Mouse (Mus musculus) embryonic stem cell, embryonic (primary cell): ENCODE measurements at regions not wholly inside any gene's neighbourhood (a gene's known extent, or its start where the extent isn't known, plus 50 kb on each side); places are given as distances from the start of the nearest gene placed in this dataset.

Experiments used
- CTCF ChIA-PET, 4 experiments: fragments of 300-600 bp in 2 of 4; fragments of 350-600 bp in 2 of 4; sonication (Branson Sonifier 250); formaldehyde crosslinking; loops; one replicate each; lab custom pipeline; 2022; ENCODE audit warnings: inconsistent platforms in 2 of 4; lab: Charles Lee
- POLR2A ChIA-PET, 4 experiments: fragments of 300-600 bp in 2 of 4; fragments of 350-600 bp in 2 of 4; sonication (Branson Sonifier 250); formaldehyde crosslinking; loops; one replicate each; lab custom pipeline; 2022; ENCODE audit warnings: antibody characterized with exemption in 4 of 4, inconsistent platforms in 1 of 4; lab: Charles Lee

- POLR2A ChIA-PET = interaction anchor here in 1 of 4 experiments (0.6 to 0.7 kb wide), 2 partner anchors 399 to 500 kb away, joined by 3 to 4 read pairs; no protein-coding TSS in a partner anchor
- CTCF ChIA-PET = no interaction called here
Measured at GRCm38 (mm10) chr3:4744003-4744402, 1006.6 kb upstream of the Gm8797 start.

GRCm38 (mm10) chr3:4744611-4745010 lies 1006.0 kb upstream of the Gm8797 start:
- ChIA-PET CTCF (no interaction called here), POLR2A (interaction anchor here in 2 of 4 experiments (0.6 to 0.7 kb wide), 3 partner anchors 136 to 501 kb away, joined by 3 to 4 read pairs (median 3); no protein-coding TSS in a partner anchor)

GRCm38 (mm10) chr3:4756099-4756498 lies 994.5 kb upstream of the Gm8797 start:
- ChIA-PET POLR2A (no interaction called here), CTCF (no interaction called here)

GRCm38 (mm10) chr3:4757113-4757512 lies 993.5 kb upstream of the Gm8797 start:
- ChIA-PET CTCF (no interaction called here), POLR2A (no interaction called here)

DNA sequence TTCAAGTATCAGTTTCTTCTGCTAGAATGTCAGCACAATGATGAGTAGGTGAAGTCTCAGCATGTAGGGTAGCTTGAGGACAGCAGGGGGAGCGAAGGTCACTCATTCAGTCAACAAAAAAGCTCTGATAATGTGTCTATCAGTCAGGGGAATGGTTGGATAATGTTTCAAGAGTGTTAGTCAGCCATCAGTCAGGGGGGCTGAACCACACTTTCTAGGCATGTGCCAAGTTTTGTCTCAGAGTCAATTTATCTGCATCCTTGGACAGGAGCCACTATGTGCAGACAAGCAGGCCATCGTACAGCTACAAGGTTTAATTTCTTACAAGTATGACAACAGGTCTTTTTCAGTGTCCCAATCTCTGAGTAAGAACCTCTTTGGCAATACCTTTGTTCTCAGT lies 987.5 kb upstream of the Gm8797 start:
- ChIA-PET POLR2A (no interaction called here), CTCF (no interaction called here)

- ChIA-PET CTCF (no interaction called here), POLR2A (no interaction called here)
Measured at GRCm38 (mm10) chr3:4776632-4777031, 974.0 kb upstream of the Gm8797 start.

DNA sequence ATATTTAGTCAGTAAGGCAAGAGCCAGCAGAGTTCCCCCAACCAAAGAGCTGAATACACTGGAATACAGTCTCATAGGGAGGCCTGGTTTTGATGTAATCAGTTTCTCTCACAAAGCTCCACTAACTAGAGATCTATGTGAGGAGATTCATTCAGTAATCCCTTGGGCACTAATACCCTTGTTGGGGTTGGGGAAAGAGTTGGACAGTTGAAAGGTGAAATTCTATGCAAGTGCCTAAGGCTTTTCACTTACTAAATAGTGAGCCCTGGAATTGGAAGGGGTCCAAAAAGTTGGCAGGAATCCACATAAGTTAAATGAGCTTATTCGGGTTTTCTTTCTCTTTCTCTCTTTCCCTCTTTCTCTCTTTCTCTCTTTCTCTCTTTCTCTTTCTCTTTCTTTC lies 965.4 kb upstream of the Gm8797 start:
- CTCF ChIA-PET = no interaction called here
- POLR2A ChIA-PET = no interaction called here

- CTCF ChIA-PET = no interaction called here
- POLR2A ChIA-PET = no interaction called here
Measured at GRCm38 (mm10) chr3:4793141-4793540, 957.5 kb upstream of the Gm8797 start.

DNA sequence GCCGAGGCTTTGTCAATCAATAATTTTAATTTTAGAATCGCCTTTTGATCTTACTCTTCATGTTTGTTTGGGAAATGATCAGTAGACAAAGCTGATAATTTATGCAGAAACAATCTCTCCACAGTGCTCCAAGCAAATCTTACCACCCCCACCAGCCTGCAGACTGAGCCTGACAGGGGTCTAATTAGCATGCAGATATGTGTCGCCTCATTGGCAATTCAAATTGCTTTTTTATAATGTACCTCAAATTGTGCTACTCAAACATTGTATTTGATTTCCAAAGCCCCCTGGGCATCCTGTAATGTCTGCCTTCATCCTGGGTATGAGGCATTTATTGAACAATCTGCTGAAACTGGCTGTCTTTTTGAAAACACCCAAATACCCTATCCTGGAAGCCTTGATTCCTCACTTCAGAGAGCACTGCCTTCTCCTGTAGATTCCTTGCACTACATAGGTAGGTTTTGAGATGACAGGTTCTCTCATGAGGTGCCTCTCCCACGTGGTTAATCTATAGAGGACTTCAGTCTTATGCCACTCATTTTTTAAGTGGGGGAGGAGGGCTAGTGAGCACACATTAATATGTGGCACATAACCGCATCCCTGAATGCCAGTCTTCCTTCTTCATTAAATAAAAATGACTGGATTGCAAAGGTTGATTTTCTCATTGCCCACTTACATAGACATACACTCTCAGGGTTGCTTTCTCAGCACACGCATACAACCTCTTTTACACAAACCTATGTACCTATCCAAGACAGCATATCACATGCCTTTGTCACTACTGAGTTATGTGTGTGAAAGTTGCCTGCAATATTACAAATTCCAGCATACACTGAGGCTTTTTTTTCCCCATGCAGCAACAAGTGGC lies 954.3 kb upstream of the Gm8797 start:
- POLR2A ChIA-PET = no interaction called here
- CTCF ChIA-PET = no interaction called here

GRCm38 (mm10) chr3:4796909-4797566 lies 953.6 kb upstream of the Gm8797 start:
- CTCF ChIA-PET = no interaction called here
- POLR2A ChIA-PET = no interaction called here

GRCm38 (mm10) chr3:4797567-4797940 lies 953.1 kb upstream of the Gm8797 start:
- POLR2A ChIA-PET = no interaction called here

GRCm38 (mm10) chr3:4798366-4798765 lies 952.2 kb upstream of the Gm8797 start:
- POLR2A ChIA-PET = no interaction called here
- CTCF ChIA-PET = no interaction called here

More at GRCm38 (mm10) chr3:4797567-4797940, 953.1 kb upstream of the Gm8797 start:
- CTCF ChIA-PET = no interaction called here

DNA sequence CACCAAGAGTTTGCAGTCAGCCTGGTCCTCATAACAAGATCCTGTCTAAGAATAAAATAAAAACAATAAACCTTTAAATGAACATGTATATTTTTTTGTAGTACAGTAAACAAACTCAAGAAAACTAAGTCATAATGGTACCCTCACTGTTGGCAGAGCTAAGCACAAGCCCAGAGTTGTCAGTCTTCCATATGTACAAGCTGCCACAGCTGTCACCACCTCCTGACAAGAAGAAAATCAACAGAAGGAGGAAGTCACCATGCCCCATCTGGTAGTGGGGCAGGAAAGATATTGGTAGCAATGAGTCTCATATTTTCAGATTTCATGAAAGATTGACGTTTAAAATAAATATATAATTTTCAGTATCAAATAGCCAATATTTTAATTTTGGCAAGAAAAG lies 916.1 kb upstream of the Gm8797 start:
- ChIA-PET CTCF (no interaction called here), POLR2A (interaction anchor here in 1 of 4 experiments (0.6 kb wide), 1 partner anchor 404 kb away, joined by 4 read pairs; no protein-coding TSS in a partner anchor)

- CTCF ChIA-PET = interaction anchor here in 1 of 4 experiments (0.6 kb wide), 1 partner anchor 65 kb away, joined by 3 read pairs; no protein-coding TSS in a partner anchor
- POLR2A ChIA-PET = no interaction called here
Measured at GRCm38 (mm10) chr3:4835645-4836044, 915.0 kb upstream of the Gm8797 start.

DNA sequence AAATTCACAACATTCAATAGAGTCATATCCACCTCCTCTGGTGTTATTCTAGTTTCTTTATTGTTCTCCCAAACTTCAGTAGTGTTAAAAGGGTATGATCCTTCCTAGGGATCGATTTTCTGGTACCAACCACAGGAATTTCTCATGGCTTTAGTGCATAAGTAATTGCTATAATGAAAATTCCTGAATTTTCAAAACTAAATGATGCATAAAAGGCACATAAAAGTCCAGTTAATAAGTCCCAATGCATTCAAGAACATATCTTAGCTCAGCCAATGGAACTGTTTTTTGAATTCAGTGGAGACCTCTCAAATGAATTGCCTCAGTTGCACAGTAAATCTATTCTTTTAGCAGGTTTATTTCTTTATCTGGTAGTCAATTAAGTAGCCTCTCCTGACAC lies 913.7 kb upstream of the Gm8797 start:
- POLR2A ChIA-PET = no interaction called here

DNA sequence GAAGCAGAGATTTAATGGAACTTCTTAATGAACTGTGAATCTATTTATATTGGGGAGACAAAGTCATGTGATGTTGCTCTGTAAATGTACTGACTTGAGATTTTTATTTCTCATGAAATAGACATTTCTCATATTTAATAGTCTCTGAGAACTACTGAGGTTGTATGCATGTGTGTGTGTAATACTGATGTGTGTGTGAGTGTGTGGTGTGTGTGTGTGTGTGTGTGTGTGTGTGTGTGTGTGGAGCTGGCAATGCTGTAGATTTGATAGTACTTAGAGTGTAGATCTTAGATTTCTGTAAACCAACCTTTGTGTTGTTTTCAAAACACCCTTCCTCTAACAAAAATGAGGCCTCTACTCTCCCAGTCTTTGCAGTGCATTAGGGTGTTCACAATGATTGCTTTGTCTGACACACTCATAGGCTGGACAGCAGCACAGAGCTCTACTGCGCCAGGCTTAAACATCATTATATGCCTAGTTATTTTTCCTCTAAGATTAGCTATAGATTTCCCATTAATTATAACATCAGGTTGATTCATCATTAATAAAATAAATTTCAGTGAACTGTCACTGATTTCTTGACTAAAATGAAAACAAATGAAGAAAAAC lies 895.5 kb upstream of the Gm8797 start:
- CTCF ChIA-PET = no interaction called here
- POLR2A ChIA-PET = no interaction called here

More for the DNA sequence above, 913.7 kb upstream of the Gm8797 start:
- CTCF ChIA-PET = no interaction called here

DNA sequence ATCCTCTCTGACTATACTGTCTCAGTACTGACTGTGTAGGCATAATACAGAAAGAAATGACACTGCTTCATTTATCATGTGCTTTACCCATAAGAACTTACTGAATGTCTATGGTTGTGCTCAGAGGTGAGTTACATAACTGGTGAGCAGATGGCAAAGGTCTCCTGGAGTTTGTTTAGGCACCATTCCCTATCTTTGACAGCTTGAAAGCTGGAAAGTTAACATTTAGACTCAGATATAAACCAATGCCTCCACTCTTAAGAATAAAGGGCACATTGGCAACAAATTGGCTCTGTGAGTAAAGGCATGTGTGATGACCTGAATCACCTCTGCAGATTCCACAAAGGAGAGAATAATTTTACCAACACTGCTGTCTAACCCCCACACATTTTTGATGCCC lies 894.0 kb upstream of the Gm8797 start:
- ChIA-PET CTCF (no interaction called here), POLR2A (no interaction called here)

GRCm38 (mm10) chr3:4866226-4866625 lies 884.4 kb upstream of the Gm8797 start:
- ChIA-PET POLR2A (no interaction called here), CTCF (no interaction called here)

DNA sequence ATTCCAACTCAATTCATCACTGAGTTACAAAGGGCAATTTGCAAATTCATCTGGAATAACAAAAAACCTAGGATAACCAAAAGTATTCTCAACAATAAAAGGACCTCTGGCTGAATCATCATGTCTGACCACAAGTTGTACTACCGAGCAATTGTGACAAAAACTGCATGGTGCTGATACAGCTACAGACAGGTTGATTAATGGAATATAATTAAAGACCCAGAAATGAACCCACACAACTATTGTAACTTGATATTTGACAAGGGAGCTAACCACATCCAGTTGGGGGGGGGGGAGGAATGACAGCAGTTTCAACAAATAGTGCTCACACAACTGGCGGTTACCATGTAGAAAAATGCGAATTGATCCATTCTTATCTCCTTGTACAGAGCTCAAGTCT lies 864.7 kb upstream of the Gm8797 start:
- POLR2A ChIA-PET = no interaction called here
- CTCF ChIA-PET = no interaction called here

DNA sequence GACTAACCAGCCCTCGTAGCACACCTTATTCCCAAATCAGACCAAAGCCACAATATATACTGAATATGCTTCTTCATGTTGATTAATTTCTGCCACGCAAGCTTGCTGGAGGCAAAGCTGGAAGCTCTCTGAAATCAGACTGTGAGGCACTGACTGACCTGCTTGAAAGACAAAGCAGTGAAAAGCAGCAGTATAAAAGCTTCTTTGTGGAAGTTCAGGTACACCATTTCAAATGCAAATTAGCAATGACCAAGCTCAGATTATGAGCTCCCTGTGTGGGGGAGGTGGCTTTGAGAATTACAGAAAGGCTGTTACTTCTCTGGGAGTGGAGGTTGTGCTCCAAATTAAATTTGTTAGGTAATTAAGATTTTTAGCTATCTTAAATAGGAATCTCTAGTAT lies 857.5 kb upstream of the Gm8797 start:
- CTCF ChIA-PET = no interaction called here
- POLR2A ChIA-PET = no interaction called here
